Mouse (Mus musculus): ENCODE measurements around the gene Ucma. TPM values are rescaled to one million over a fixed set of nuclear protein-coding genes. Genes with fewer than 3 reads are reported as not detected.

The Ucma gene
- total RNA-seq, 1 experiment from 2014 or later = not detected

- ATAC-seq (replicated peaks in 1 of 2; ENCODE audit: insufficient read depth in 1 of 2, low FRiP score in 2 of 2, low TSS enrichment in 1 of 2, low read depth in 1 of 2, poor library complexity in 2 of 2, severe bottlenecking in 2 of 2) = no peak
These were observed 18.5 kb downstream of the Ucma start for GRCm38 (mm10) chr2:4994436-4994835.

GRCm38 (mm10) chr2:4995646-4996045 is 19.7 kb downstream of the Ucma start:
- ATAC-seq (replicated peaks in 1 of 2; ENCODE audit: insufficient read depth in 1 of 2, low FRiP score in 2 of 2, low TSS enrichment in 1 of 2, low read depth in 1 of 2, poor library complexity in 2 of 2, severe bottlenecking in 2 of 2) = no peak

GRCm38 (mm10) chr2:4996421-4996824 is 20.5 kb downstream of the Ucma start:
- no peak for ATAC-seq (replicated peaks in 1 of 2; ENCODE audit: insufficient read depth in 1 of 2, low FRiP score in 2 of 2, low TSS enrichment in 1 of 2, low read depth in 1 of 2, poor library complexity in 2 of 2, severe bottlenecking in 2 of 2)

- no peak for ATAC-seq (replicated peaks in 1 of 2; ENCODE audit: insufficient read depth in 1 of 2, low FRiP score in 2 of 2, low TSS enrichment in 1 of 2, low read depth in 1 of 2, poor library complexity in 2 of 2, severe bottlenecking in 2 of 2)
These were observed 23.0 kb downstream of the Ucma start for GRCm38 (mm10) chr2:4998905-4999304.

GRCm38 (mm10) chr2:5001266-5001665 is 25.3 kb downstream of the Ucma start:
- ATAC-seq (replicated peaks in 1 of 2; ENCODE audit: insufficient read depth in 1 of 2, low FRiP score in 2 of 2, low TSS enrichment in 1 of 2, low read depth in 1 of 2, poor library complexity in 2 of 2, severe bottlenecking in 2 of 2) = no peak

- ATAC-seq (replicated peaks in 1 of 2; ENCODE audit: insufficient read depth in 1 of 2, low FRiP score in 2 of 2, low TSS enrichment in 1 of 2, low read depth in 1 of 2, poor library complexity in 2 of 2, severe bottlenecking in 2 of 2) = no peak
These were observed 31.2 kb downstream of the Ucma start for GRCm38 (mm10) chr2:5007107-5007506.

- ATAC-seq (replicated peaks in 1 of 2; ENCODE audit: insufficient read depth in 1 of 2, low FRiP score in 2 of 2, low TSS enrichment in 1 of 2, low read depth in 1 of 2, poor library complexity in 2 of 2, severe bottlenecking in 2 of 2) = no peak
These were observed 36.1 kb downstream of the Ucma start for GRCm38 (mm10) chr2:5011898-5012490.

- ATAC-seq (replicated peaks in 1 of 2; ENCODE audit: insufficient read depth in 1 of 2, low FRiP score in 2 of 2, low TSS enrichment in 1 of 2, low read depth in 1 of 2, poor library complexity in 2 of 2, severe bottlenecking in 2 of 2) = peak; percentile 100
These were observed 36.8 kb downstream of the Ucma start, which contains the start of gene Mcm10 for GRCm38 (mm10) chr2:5012491-5013324. Gene Mcm10, minus strand, starts transcription at chr2:5012791.

GRCm38 (mm10) chr2:5014616-5015015 is 38.7 kb downstream of the Ucma start:
- ATAC-seq (replicated peaks in 1 of 2; ENCODE audit: insufficient read depth in 1 of 2, low FRiP score in 2 of 2, low TSS enrichment in 1 of 2, low read depth in 1 of 2, poor library complexity in 2 of 2, severe bottlenecking in 2 of 2) = no peak

- no peak for ATAC-seq (replicated peaks in 1 of 2; ENCODE audit: insufficient read depth in 1 of 2, low FRiP score in 2 of 2, low TSS enrichment in 1 of 2, low read depth in 1 of 2, poor library complexity in 2 of 2, severe bottlenecking in 2 of 2)
These were observed 39.6 kb downstream of the Ucma start for GRCm38 (mm10) chr2:5015527-5015926.

- no peak for ATAC-seq (replicated peaks in 1 of 2; ENCODE audit: insufficient read depth in 1 of 2, low FRiP score in 2 of 2, low TSS enrichment in 1 of 2, low read depth in 1 of 2, poor library complexity in 2 of 2, severe bottlenecking in 2 of 2)
These were observed 41.0 kb downstream of the Ucma start for GRCm38 (mm10) chr2:5016922-5017321.

- ATAC-seq (replicated peaks in 1 of 2; ENCODE audit: insufficient read depth in 1 of 2, low FRiP score in 2 of 2, low TSS enrichment in 1 of 2, low read depth in 1 of 2, poor library complexity in 2 of 2, severe bottlenecking in 2 of 2) = no peak
These were observed 43.8 kb downstream of the Ucma start for GRCm38 (mm10) chr2:5019708-5020107.

GRCm38 (mm10) chr2:5023275-5023674 is 47.4 kb downstream of the Ucma start:
- no peak for ATAC-seq (replicated peaks in 1 of 2; ENCODE audit: insufficient read depth in 1 of 2, low FRiP score in 2 of 2, low TSS enrichment in 1 of 2, low read depth in 1 of 2, poor library complexity in 2 of 2, severe bottlenecking in 2 of 2)

GRCm38 (mm10) chr2:5023699-5024399 is 47.9 kb downstream of the Ucma start:
- no peak for ATAC-seq (replicated peaks in 1 of 2; ENCODE audit: insufficient read depth in 1 of 2, low FRiP score in 2 of 2, low TSS enrichment in 1 of 2, low read depth in 1 of 2, poor library complexity in 2 of 2, severe bottlenecking in 2 of 2)

GRCm38 (mm10) chr2:5025162-5025733 is 49.3 kb downstream of the Ucma start:
- ATAC-seq (replicated peaks in 1 of 2; ENCODE audit: insufficient read depth in 1 of 2, low FRiP score in 2 of 2, low TSS enrichment in 1 of 2, low read depth in 1 of 2, poor library complexity in 2 of 2, severe bottlenecking in 2 of 2) = no peak

GRCm38 (mm10) chr2:5027057-5027456 is 51.1 kb downstream of the Ucma start:
- ATAC-seq (replicated peaks in 1 of 2; ENCODE audit: insufficient read depth in 1 of 2, low FRiP score in 2 of 2, low TSS enrichment in 1 of 2, low read depth in 1 of 2, poor library complexity in 2 of 2, severe bottlenecking in 2 of 2) = no peak

- no peak for ATAC-seq (replicated peaks in 1 of 2; ENCODE audit: insufficient read depth in 1 of 2, low FRiP score in 2 of 2, low TSS enrichment in 1 of 2, low read depth in 1 of 2, poor library complexity in 2 of 2, severe bottlenecking in 2 of 2)
These were observed 52.1 kb downstream of the Ucma start for GRCm38 (mm10) chr2:5028047-5028446.

- no peak for ATAC-seq (replicated peaks in 1 of 2; ENCODE audit: insufficient read depth in 1 of 2, low FRiP score in 2 of 2, low TSS enrichment in 1 of 2, low read depth in 1 of 2, poor library complexity in 2 of 2, severe bottlenecking in 2 of 2)
These were observed 53.9 kb downstream of the Ucma start for GRCm38 (mm10) chr2:5029808-5030207.

Data from hematopoietic stem cell, adult 5-6 weeks (primary cell).